Mouse (Mus musculus) midbrain, embryonic 16.5 days (tissue): ENCODE data around the gene Sirt1. TPM values are rescaled to one million over a fixed set of nuclear protein-coding genes. Genes with fewer than 3 reads are reported as not detected.
"Not testable (repeated sequence)": the region's sequence is repeated elsewhere in the genome, so short reads cannot be mapped to it uniquely, and the experiment has no call there.

Experiments
- ATAC-seq: fragments of 200-750 bp; cut with Nextera tagmentation; 2 replicates; pipeline ENCODE4 v1.8.0; 2017; ENCODE audit warnings: moderate TSS enrichment
- H3K27ac ChIP-seq: fragments of 300-500 bp; sonication (generic); 2 replicates; pipeline ENCODE4 v1.5.1; 2014; ENCODE audit warnings: mild to moderate bottlenecking, low read length, mixed read lengths
- H3K27me3 ChIP-seq: fragments of 300-500 bp; sonication (generic); 2 replicates; pipeline ENCODE4 v1.6.1; 2014; ENCODE audit warnings: low read depth, low read length, mixed read lengths; ENCODE audit not compliant: control insufficient read depth, insufficient read depth
- H3K36me3 ChIP-seq: fragments of 300-500 bp; sonication (generic); 2 replicates; pipeline ENCODE4 v1.6.1; 2014; ENCODE audit warnings: mild to moderate bottlenecking, low read length, moderate library complexity, mixed read lengths; ENCODE audit not compliant: control insufficient read depth, insufficient read depth
- H3K4me1 ChIP-seq: fragments of 300-500 bp; sonication (generic); 2 replicates; pipeline ENCODE4 v1.6.1; 2014; ENCODE audit warnings: mild to moderate bottlenecking, low read length, mixed read lengths; ENCODE audit not compliant: control insufficient read depth, insufficient read depth
- H3K4me2 ChIP-seq: fragments of 300-500 bp; sonication (generic); 2 replicates; pipeline ENCODE4 v1.6.1; 2014; ENCODE audit warnings: mild to moderate bottlenecking, low read length, mixed read lengths
- H3K4me3 ChIP-seq: fragments of 300-500 bp; sonication (generic); 2 replicates; pipeline ENCODE4 v1.5.1; 2014; ENCODE audit warnings: low read depth, mild to moderate bottlenecking, low read length, moderate library complexity, mixed read lengths
- H3K9ac ChIP-seq: fragments of 300-500 bp; sonication (generic); 2 replicates; pipeline ENCODE4 v1.6.1; 2014; ENCODE audit warnings: low read depth, low read length, mixed read lengths
- H3K9me3 ChIP-seq: fragments of 300-500 bp; sonication (generic); replicated peaks from 2 replicates; pipeline ENCODE4 v1.6.1; 2014; ENCODE audit warnings: mild to moderate bottlenecking, low read length, mixed read lengths; ENCODE audit not compliant: control insufficient read depth, poor library complexity, severe bottlenecking
- WGBS: fragments of 180-500 bp; shearing (Covaris S2); extraction: QIAGEN DNeasy Blood & Tissue Kit; methylation state at CpG from one replicate; pipeline ENCODE4 v1.1.7; 2014; 5-methylcytosine and 5-hydroxymethylcytosine counted together
- polyA plus RNA-seq: library from polyadenylated mRNA; unstranded; fragments of >200 nt; fragmentation: Nextera tagmentation; extraction: Ambion mirVana; gene quantifications from 2 replicates; pipeline ENCODE4 v1.2.1, GENCODE M21; 2015

Gene Sirt1
- polyA plus RNA-seq, 1 experiment from 2014 or later, result 3.5 TPM

- Histone ChIP-seq H3K4me1 (no peaks in the 10 kb centered on the region), H3K4me3 (no peak overlapping the region)
- ATAC-seq, result no peak
Observed at GRCm38 (mm10) chr10:63402731-63403504, 21.4 kb upstream of the Sirt1 start.

GRCm38 (mm10) chr10:63396963-63397362 is 15.5 kb upstream of the Sirt1 start:
- ATAC-seq, result no peak
- 90% methylated on average over 10 of the region's 10 CpGs for WGBS

More at GRCm38 (mm10) chr10:63402731-63403504, 21.4 kb upstream of the Sirt1 start:
- Histone ChIP-seq H3K36me3 (no peaks in the 10 kb centered on the region), H3K9ac (no peak overlapping the region), H3K27me3 (no peaks in the 10 kb centered on the region), H3K27ac (no peak overlapping the region), H3K4me2 (no peak overlapping the region), H3K9me3 (no peaks in the 10 kb centered on the region)
- 85% methylated on average over 5 of the region's 5 CpGs for WGBS

GRCm38 (mm10) chr10:63388948-63389347 is 7.4 kb upstream of the Sirt1 start:
- WGBS, result 54% methylated on average over 4 of the region's 4 CpGs
- no peak for ATAC-seq
- no peaks in the 10 kb centered on the region for H3K36me3 ChIP-seq
- H3K4me2 ChIP-seq, result no peak overlapping the region
- no peak overlapping the region for H3K4me3 ChIP-seq
- H3K9ac ChIP-seq, result no peak overlapping the region
- no peak overlapping the region for H3K27ac ChIP-seq
- no peaks in the 10 kb centered on the region for H3K9me3 ChIP-seq
- no peaks in the 10 kb centered on the region for H3K27me3 ChIP-seq
- 0 out of 2 replicates have a peak, but pooled peaks cover 2% of the 10 kb centered on the region for H3K4me1 ChIP-seq

More at GRCm38 (mm10) chr10:63396963-63397362, 15.5 kb upstream of the Sirt1 start:
- Histone ChIP-seq H3K4me1 (no peaks in the 10 kb centered on the region), H3K27ac (no peak overlapping the region), H3K4me2 (no peak overlapping the region), H3K9ac (no peak overlapping the region), H3K4me3 (no peak overlapping the region), H3K27me3 (no peaks in the 10 kb centered on the region), H3K36me3 (no peaks in the 10 kb centered on the region), H3K9me3 (no peaks in the 10 kb centered on the region)

GRCm38 (mm10) chr10:63386991-63387390 is 5.5 kb upstream of the Sirt1 start:
- WGBS, result 3% methylated on average over 10 of the region's 10 CpGs
- peak overlapping the region; percentile 68; the same call in 1 of the 2 replicates for H3K27ac ChIP-seq
- no peak for ATAC-seq

GRCm38 (mm10) chr10:63386444-63386843 is 4.9 kb upstream of the Sirt1 start:
- H3K27me3 ChIP-seq, result no peaks in the 10 kb centered on the region
- peak overlapping the region; percentile 47 for H3K9ac ChIP-seq
- under 1% methylated on average over 19 of the region's 19 CpGs for WGBS
- H3K36me3 ChIP-seq, result no peaks in the 10 kb centered on the region
- no peaks in the 10 kb centered on the region for H3K9me3 ChIP-seq
- peak overlapping the region; percentile 68 for H3K27ac ChIP-seq
- peak overlapping the region; percentile 57 for H3K4me3 ChIP-seq
- H3K4me2 ChIP-seq, result peak overlapping the region; percentile 69
- H3K4me1 ChIP-seq, result peaks cover 8% of the 10 kb centered on the region
- peak; percentile 80 for ATAC-seq

More at GRCm38 (mm10) chr10:63386991-63387390, 5.5 kb upstream of the Sirt1 start:
- Histone ChIP-seq H3K4me2 (peak overlapping the region; percentile 69), H3K4me1 (peaks cover 3% of the 10 kb centered on the region; the same call in 1 of the 2 replicates), H3K4me3 (peak overlapping the region; percentile 57), H3K9me3 (no peaks in the 10 kb centered on the region), H3K36me3 (no peaks in the 10 kb centered on the region), H3K9ac (peak overlapping the region; percentile 47), H3K27me3 (no peaks in the 10 kb centered on the region)

GRCm38 (mm10) chr10:63385897-63386296 is 4.4 kb upstream of the Sirt1 start:
- Histone ChIP-seq H3K4me2 (peak overlapping the region; percentile 69), H3K4me1 (peaks cover 12% of the 10 kb centered on the region), H3K4me3 (peak overlapping the region; percentile 57)
- H3K9ac ChIP-seq, ATAC-seq, H3K9me3 ChIP-seq, H3K27ac ChIP-seq, H3K36me3 ChIP-seq, H3K27me3 ChIP-seq: not testable (repeated sequence)
- 29% methylated on average over 5 of the region's 5 CpGs for WGBS

- peak within 1 kb of the TSS; percentile 5; the same call in 1 of the 2 replicates for H3K27ac ChIP-seq
- WGBS, result under 1% methylated on average over 28 of the region's 28 CpGs
Observed at GRCm38 (mm10) chr10:63382372-63383279, 1.1 kb upstream of the Sirt1 start, which contains the start of gene Dnajc12. Dnajc12 (plus strand) TSS chr10:63382443.

GRCm38 (mm10) chr10:63378948-63379680 is 2.4 kb downstream of the Sirt1 start:
- peaks cover 9% of the 10 kb centered on the region for H3K4me1 ChIP-seq
- H3K9ac ChIP-seq, result no peak overlapping the region
- H3K4me3 ChIP-seq, result no peak overlapping the region
- no peaks in the 10 kb centered on the region for H3K9me3 ChIP-seq
- H3K4me2 ChIP-seq, result no peak overlapping the region
- no peaks in the 10 kb centered on the region for H3K36me3 ChIP-seq
- H3K27me3 ChIP-seq, result peaks cover 4% of the 10 kb centered on the region; the same call in 1 of the 2 replicates
- ATAC-seq, result no peak
- WGBS, result 72% methylated on average over 6 of the region's 6 CpGs
- no peak overlapping the region for H3K27ac ChIP-seq

More at GRCm38 (mm10) chr10:63382372-63383279, 1.1 kb upstream of the Sirt1 start, which contains the start of gene Dnajc12:
- no peaks in the 10 kb centered on the region for H3K9me3 ChIP-seq
- H3K27me3 ChIP-seq, result peaks cover 4% of the 10 kb centered on the region; the same call in 1 of the 2 replicates
- peak within 1 kb of the TSS; percentile 45 for H3K4me3 ChIP-seq
- H3K36me3 ChIP-seq, result no peaks in the 10 kb centered on the region
- H3K9ac ChIP-seq, result peak within 1 kb of the TSS; percentile 63
- H3K4me1 ChIP-seq, result peaks cover 12% of the 10 kb centered on the region
- ATAC-seq, result peak; percentile 94
- H3K4me2 ChIP-seq, result peak within 1 kb of the TSS; percentile 65
